Mouse (Mus musculus) thymus, adult 2 months (tissue): Measurements from ENCODE around the gene Ccdc146.

Experiments used
- CTCF ChIP-seq: fragments of 200-500 bp; IDR thresholded peaks from 2 replicates; pipeline ENCODE4 v1.5.1; 2012; ENCODE audit warnings: mild to moderate bottlenecking, control low read depth, low read length, moderate library complexity, borderline replicate concordance; ENCODE audit not compliant: control insufficient read depth, poor library complexity, insufficient read depth; ENCODE audit errors: extremely low read depth
- POLR2A ChIP-seq: fragments of 200-500 bp; IDR thresholded peaks from 2 replicates; pipeline ENCODE4 v1.6.1; 2012; ENCODE audit warnings: mild to moderate bottlenecking, low read length, control low read depth, moderate library complexity; ENCODE audit not compliant: control insufficient read depth, poor library complexity, insufficient read depth; ENCODE audit errors: extremely low read depth

DNA sequence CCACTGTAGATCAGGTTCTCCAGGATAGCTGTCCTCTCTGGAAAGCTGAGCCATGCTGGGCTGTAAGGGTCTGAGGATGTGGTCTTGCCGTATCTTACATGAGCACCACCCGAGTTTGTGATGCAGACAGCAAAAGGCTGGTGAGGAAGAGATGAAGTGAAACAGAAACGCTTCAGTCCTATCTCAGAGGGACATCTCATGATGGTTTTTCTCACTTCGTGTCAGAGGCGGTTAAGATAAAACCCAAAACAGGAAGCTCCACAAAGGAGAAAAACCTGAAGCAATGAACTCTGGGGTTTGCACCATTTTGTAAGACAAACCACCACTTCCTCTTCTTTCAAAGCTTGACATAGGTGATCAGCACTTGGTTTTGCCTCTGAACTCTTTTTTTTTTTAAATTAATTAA lies 13.2 kb downstream of the Ccdc146 start:
- TF ChIP-seq CTCF = no peak
- no peak for TF ChIP-seq POLR2A
